Mouse (Mus musculus) myocyte (in vitro differentiated cells): Measurements from ENCODE around the gene Pxmp4. TPM values are rescaled to one million over a fixed set of nuclear protein-coding genes. Genes with fewer than 3 reads are reported as not detected.

Experiments used
- H3K27me3 ChIP-seq: one replicate; pipeline ENCODE4 v1.6.1; 2011; ENCODE audit not compliant: control insufficient read depth, insufficient read depth, insufficient read length
- H3K36me3 ChIP-seq: one replicate; pipeline ENCODE4 v1.6.1; 2011; ENCODE audit not compliant: control insufficient read depth, insufficient read depth
- H3K4me2 ChIP-seq: one replicate; pipeline ENCODE4 v1.6.1; 2011; ENCODE audit warnings: low read depth, control low read depth
- H3K4me3 ChIP-seq: one replicate; pipeline ENCODE4 v1.5.1; 2011; ENCODE audit warnings: mild to moderate bottlenecking, control low read depth, moderate library complexity
- H3K79me2 ChIP-seq: one replicate; pipeline ENCODE4 v1.6.1; 2011; ENCODE audit not compliant: control insufficient read depth, insufficient read depth
- H3ac ChIP-seq: one replicate; pipeline ENCODE4 v1.6.1; 2011; ENCODE audit not compliant: control insufficient read depth, insufficient read length
- CEBPB ChIP-seq: IDR thresholded peaks from 2 replicates; pipeline ENCODE4 v1.6.1; 2011; ENCODE audit warnings: mild to moderate bottlenecking, moderate library complexity; ENCODE audit not compliant: poor library complexity, insufficient read depth, severe bottlenecking
- E2F4 ChIP-seq: IDR thresholded peaks from one replicate; pipeline ENCODE4 v1.6.1; 2011; ENCODE audit warnings: mild to moderate bottlenecking, control low read depth, moderate library complexity; ENCODE audit not compliant: insufficient read depth
- MAX ChIP-seq: IDR thresholded peaks from one replicate; pipeline ENCODE4 v1.6.1; 2011; ENCODE audit warnings: low read depth, mild to moderate bottlenecking, control low read depth
- MYOD1 ChIP-seq, 3 experiments: IDR thresholded peaks; one replicate each; pipeline ENCODE4 v1.6.1; 2011; ENCODE audit warnings: control low read depth in 2 of 3, low read depth in 2 of 3, mild to moderate bottlenecking in 2 of 3, moderate library complexity in 1 of 3; ENCODE audit not compliant: insufficient read length in 2 of 3, control insufficient read depth in 1 of 3
- MYOG ChIP-seq, 3 experiments: IDR thresholded peaks; one replicate each; pipeline ENCODE4 v1.6.1; 2011; ENCODE audit warnings: control low read depth in 2 of 3, low read depth in 2 of 3, mild to moderate bottlenecking in 2 of 3; ENCODE audit not compliant: insufficient read length in 2 of 3, control insufficient read depth in 1 of 3, insufficient read depth in 1 of 3
- POLR2A ChIP-seq: IDR thresholded peaks from one replicate; pipeline ENCODE4 v1.6.1; 2011; ENCODE audit warnings: low read depth, mild to moderate bottlenecking, control low read depth, moderate library complexity; ENCODE audit not compliant: insufficient read length
- POLR2AphosphoS2 ChIP-seq: IDR thresholded peaks from one replicate; pipeline ENCODE4 v1.6.1; 2011; ENCODE audit warnings: low read depth, control low read depth; ENCODE audit not compliant: insufficient read length
- REST ChIP-seq: IDR thresholded peaks from one replicate; pipeline ENCODE4 v1.6.1; 2011; ENCODE audit warnings: mild to moderate bottlenecking, control low read depth, moderate library complexity; ENCODE audit not compliant: insufficient read depth, insufficient read length
- SRF ChIP-seq: IDR thresholded peaks from one replicate; pipeline ENCODE4 v1.6.1; 2011; ENCODE audit warnings: low read depth; ENCODE audit not compliant: control insufficient read depth, insufficient read length
- TCF12 ChIP-seq: IDR thresholded peaks from one replicate; pipeline ENCODE4 v1.6.1; 2011; ENCODE audit warnings: mild to moderate bottlenecking, control low read depth; ENCODE audit not compliant: poor library complexity, insufficient read depth, severe bottlenecking
- TCF3 ChIP-seq: IDR thresholded peaks from one replicate; pipeline ENCODE4 v1.6.1; 2011; ENCODE audit warnings: low read depth, control low read depth; ENCODE audit not compliant: insufficient read length
- USF1 ChIP-seq: IDR thresholded peaks from one replicate; pipeline ENCODE4 v1.6.1; 2011; ENCODE audit warnings: low read depth, mild to moderate bottlenecking, control low read depth, moderate library complexity
- polyA plus RNA-seq: library from polyadenylated mRNA; unstranded; fragments of >200 nt; fragmentation: generic; extraction: Trizol; gene quantifications from one replicate; pipeline ENCODE4 v1.2.1, GENCODE M21; 2012; ENCODE audit warnings: missing spikeins

Gene Pxmp4
- polyA plus RNA-seq, 1 experiment, result 12.5 TPM

GRCm38 (mm10) chr2:154642712-154643385, 39.3 kb upstream of the Pxmp4 start:
- H3K4me3 ChIP-seq, result no peak overlapping the region
- TF ChIP-seq E2F4, result no peak
- TF ChIP-seq CEBPB, result no peak
- no peak for TF ChIP-seq TCF3
- TF ChIP-seq REST, result no peak
- no peak for TF ChIP-seq SRF
- no peak for TF ChIP-seq MAX
- no peak for TF ChIP-seq MYOG (IDR thresholded peaks at IDR 0.05; ENCODE audit: control insufficient read depth in 1 of 3, insufficient read depth in 1 of 3, insufficient read length in 2 of 3, low read depth in 2 of 3)
- TF ChIP-seq MYOD1 (IDR thresholded peaks at IDR 0.05; ENCODE audit: control insufficient read depth in 1 of 3, insufficient read length in 2 of 3, low read depth in 2 of 3), result no peak
- no peak for TF ChIP-seq TCF12
- TF ChIP-seq POLR2AphosphoS2, result no peak
- TF ChIP-seq POLR2A, result no peak
- no peak for TF ChIP-seq USF1
- H3K27me3 ChIP-seq, result no peaks in the 10 kb centered on the region
- H3K79me2 ChIP-seq, result no peaks in the 10 kb centered on the region
- H3K4me2 ChIP-seq, result no peak overlapping the region
- H3K36me3 ChIP-seq, result peaks cover 4% of the 10 kb centered on the region
- H3ac ChIP-seq, result no peak overlapping the region

GRCm38 (mm10) chr2:154642005-154642459, 38.5 kb upstream of the Pxmp4 start:
- Histone ChIP-seq H3K27me3 (no peaks in the 10 kb centered on the region), H3K4me2 (no peak overlapping the region), H3K36me3 (peaks cover 4% of the 10 kb centered on the region), H3K4me3 (no peak overlapping the region), H3ac (no peak overlapping the region), H3K79me2 (no peaks in the 10 kb centered on the region)
- no peak for TF ChIP-seq USF1
- no peak for TF ChIP-seq TCF3
- TF ChIP-seq SRF, result no peak
- TF ChIP-seq POLR2A, result no peak
- no peak for TF ChIP-seq MAX
- no peak for TF ChIP-seq E2F4
- no peak for TF ChIP-seq REST
- no peak for TF ChIP-seq POLR2AphosphoS2
- no peak for TF ChIP-seq MYOD1 (IDR thresholded peaks at IDR 0.05; ENCODE audit: control insufficient read depth in 1 of 3, insufficient read length in 2 of 3, low read depth in 2 of 3)
- TF ChIP-seq TCF12, result no peak
- no peak for TF ChIP-seq CEBPB
- TF ChIP-seq MYOG (IDR thresholded peaks at IDR 0.05; ENCODE audit: control insufficient read depth in 1 of 3, insufficient read depth in 1 of 3, insufficient read length in 2 of 3, low read depth in 2 of 3), result no peak

GRCm38 (mm10) chr2:154641176-154641575, 37.7 kb upstream of the Pxmp4 start:
- Histone ChIP-seq H3ac (no peak overlapping the region), H3K36me3 (peaks cover 4% of the 10 kb centered on the region), H3K4me2 (no peak overlapping the region), H3K27me3 (no peaks in the 10 kb centered on the region), H3K79me2 (no peaks in the 10 kb centered on the region), H3K4me3 (no peak overlapping the region)
- TF ChIP-seq MYOG (IDR thresholded peaks at IDR 0.05; ENCODE audit: control insufficient read depth in 1 of 3, insufficient read depth in 1 of 3, insufficient read length in 2 of 3, low read depth in 2 of 3) (no peak), CEBPB (no peak), USF1 (no peak), TCF12 (no peak), POLR2AphosphoS2 (no peak), MYOD1 (IDR thresholded peaks at IDR 0.05; ENCODE audit: control insufficient read depth in 1 of 3, insufficient read length in 2 of 3, low read depth in 2 of 3) (no peak), REST (no peak), MAX (no peak), TCF3 (no peak), POLR2A (no peak), SRF (no peak), E2F4 (no peak)

GRCm38 (mm10) chr2:154639115-154639514, 35.6 kb upstream of the Pxmp4 start:
- no peak overlapping the region for H3K4me3 ChIP-seq
- no peaks in the 10 kb centered on the region for H3K79me2 ChIP-seq
- no peak overlapping the region for H3K4me2 ChIP-seq
- H3ac ChIP-seq, result no peak overlapping the region
- TF ChIP-seq MYOD1 (IDR thresholded peaks at IDR 0.05; ENCODE audit: control insufficient read depth in 1 of 3, insufficient read length in 2 of 3, low read depth in 2 of 3) (no peak), USF1 (no peak), TCF12 (no peak), MYOG (IDR thresholded peaks at IDR 0.05; ENCODE audit: control insufficient read depth in 1 of 3, insufficient read depth in 1 of 3, insufficient read length in 2 of 3, low read depth in 2 of 3) (no peak), POLR2AphosphoS2 (no peak), SRF (no peak), POLR2A (no peak), MAX (no peak), REST (no peak), CEBPB (no peak), TCF3 (no peak), E2F4 (no peak)
- no peaks in the 10 kb centered on the region for H3K27me3 ChIP-seq
- H3K36me3 ChIP-seq, result peaks cover 4% of the 10 kb centered on the region
